Mouse (Mus musculus): ENCODE measurements around the gene 4930455H04Rik. TPM values are rescaled to one million over a fixed set of nuclear protein-coding genes. Genes with fewer than 3 reads are reported as not detected.

4930455H04Rik gene
- polyA plus RNA-seq, 1 experiment from 2014 or later, result not detected

GRCm38 (mm10) chr3:117007340-117007739, 39.3 kb downstream of the 4930455H04Rik start:
- WGBS, result 60% methylated on average over 6 of the region's 6 CpGs
- H3K4me2 ChIP-seq (replicated peaks), result no peak overlapping the region
- H3K4me3 ChIP-seq (replicated peaks), result no peak overlapping the region
- H3K4me1 ChIP-seq (replicated peaks), result 0 out of 2 replicates have a peak, but pooled peaks cover 1% of the 10 kb centered on the region
- H3K9me3 ChIP-seq, result no peaks in the 10 kb centered on the region
- no peak overlapping the region for H3K9ac ChIP-seq (replicated peaks)
- no peaks in the 10 kb centered on the region for H3K36me3 ChIP-seq
- H3K27ac ChIP-seq, result no peak overlapping the region
- no peak for ATAC-seq
- H3K27me3 ChIP-seq, result peaks cover 12% of the 10 kb centered on the region; the same call in 1 of the 2 replicates

GRCm38 (mm10) chr3:117010182-117010581, 42.1 kb downstream of the 4930455H04Rik start:
- 89% methylated on average over 6 of the region's 6 CpGs for WGBS
- H3K4me3 ChIP-seq (replicated peaks), result no peak overlapping the region
- no peak overlapping the region for H3K4me2 ChIP-seq (replicated peaks)
- no peaks in the 10 kb centered on the region for H3K4me1 ChIP-seq (replicated peaks)
- no peaks in the 10 kb centered on the region for H3K36me3 ChIP-seq
- no peak overlapping the region for H3K27ac ChIP-seq
- H3K9ac ChIP-seq (replicated peaks), result no peak overlapping the region
- no peaks in the 10 kb centered on the region for H3K9me3 ChIP-seq
- ATAC-seq, result no peak
- H3K27me3 ChIP-seq, result no peaks in the 10 kb centered on the region

GRCm38 (mm10) chr3:117020319-117020718, 52.3 kb downstream of the 4930455H04Rik start:
- Histone ChIP-seq H3K9ac (replicated peaks) (no peak overlapping the region), H3K36me3 (no peaks in the 10 kb centered on the region), H3K4me1 (replicated peaks) (no peaks in the 10 kb centered on the region), H3K27ac (no peak overlapping the region), H3K4me3 (replicated peaks) (no peak overlapping the region), H3K27me3 (no peaks in the 10 kb centered on the region), H3K9me3 (peaks cover 4% of the 10 kb centered on the region; the same call in 1 of the 2 replicates), H3K4me2 (replicated peaks) (no peak overlapping the region)
- WGBS, result 95% methylated on average over 3 of the region's 3 CpGs
- no peak for ATAC-seq

GRCm38 (mm10) chr3:117021907-117022306, 53.8 kb downstream of the 4930455H04Rik start:
- H3K9ac ChIP-seq (replicated peaks), result no peak overlapping the region
- no peak overlapping the region for H3K4me3 ChIP-seq (replicated peaks)
- no peak for ATAC-seq
- peaks cover 4% of the 10 kb centered on the region; the same call in 1 of the 2 replicates for H3K9me3 ChIP-seq
- H3K4me1 ChIP-seq (replicated peaks), result no peaks in the 10 kb centered on the region
- no peak overlapping the region for H3K27ac ChIP-seq
- WGBS, result 48% methylated on average over 7 of the region's 7 CpGs
- no peak overlapping the region for H3K4me2 ChIP-seq (replicated peaks)
- no peaks in the 10 kb centered on the region for H3K27me3 ChIP-seq
- H3K36me3 ChIP-seq, result no peaks in the 10 kb centered on the region

- no peaks in the 10 kb centered on the region for H3K9me3 ChIP-seq
- WGBS, result 83% methylated on average over 1 of the region's 1 CpGs
- no peak overlapping the region for H3K9ac ChIP-seq (replicated peaks)
- H3K27me3 ChIP-seq, result no peaks in the 10 kb centered on the region
- H3K36me3 ChIP-seq, result no peaks in the 10 kb centered on the region
- ATAC-seq, result no peak
- no peak overlapping the region for H3K4me2 ChIP-seq (replicated peaks)
- H3K4me1 ChIP-seq (replicated peaks), result no peaks in the 10 kb centered on the region
- no peak overlapping the region for H3K4me3 ChIP-seq (replicated peaks)
- no peak overlapping the region for H3K27ac ChIP-seq
These were observed 56.0 kb downstream of the 4930455H04Rik start for GRCm38 (mm10) chr3:117024111-117024510.

GRCm38 (mm10) chr3:117024557-117024956, 56.5 kb downstream of the 4930455H04Rik start:
- no peak for ATAC-seq
- Histone ChIP-seq H3K9me3 (no peaks in the 10 kb centered on the region), H3K4me1 (replicated peaks) (no peaks in the 10 kb centered on the region), H3K36me3 (no peaks in the 10 kb centered on the region), H3K4me2 (replicated peaks) (no peak overlapping the region), H3K4me3 (replicated peaks) (no peak overlapping the region), H3K27ac (no peak overlapping the region), H3K9ac (replicated peaks) (no peak overlapping the region), H3K27me3 (no peaks in the 10 kb centered on the region)
- WGBS, result 90% methylated on average over 5 of the region's 5 CpGs

GRCm38 (mm10) chr3:117025421-117025820, 57.4 kb downstream of the 4930455H04Rik start:
- WGBS, result 91% methylated on average over 3 of the region's 3 CpGs
- H3K4me1 ChIP-seq (replicated peaks), result no peaks in the 10 kb centered on the region
- no peak overlapping the region for H3K4me2 ChIP-seq (replicated peaks)
- no peak overlapping the region for H3K9ac ChIP-seq (replicated peaks)
- H3K27me3 ChIP-seq, result no peaks in the 10 kb centered on the region
- H3K36me3 ChIP-seq, result no peaks in the 10 kb centered on the region
- no peaks in the 10 kb centered on the region for H3K9me3 ChIP-seq
- H3K27ac ChIP-seq, result no peak overlapping the region
- H3K4me3 ChIP-seq (replicated peaks), result no peak overlapping the region
- ATAC-seq, result no peak

Other genes starting within 250 kb of the 4930455H04Rik start
- gene Agl, start 160.1 kb upstream of the 4930455H04Rik start, polyA plus RNA-seq (2015; fragmentation: Nextera tagmentation; extraction: Ambion mirVana), result 15.3 and 17.2 TPM in 2 replicates
- 2.6 and 3.6 TPM in 2 replicates for gene Frrs1, start 108.8 kb upstream of the 4930455H04Rik start, polyA plus RNA-seq (2015; fragmentation: Nextera tagmentation; extraction: Ambion mirVana)
- gene Palmd, start 720 bp downstream of the 4930455H04Rik start, polyA plus RNA-seq (2015; fragmentation: Nextera tagmentation; extraction: Ambion mirVana), result 7.7 and 8.9 TPM in 2 replicates

Data from midbrain, embryonic 13.5 days (tissue).